Mouse (Mus musculus) intestine, embryonic 15.5 days (tissue): Measurements from ENCODE around the gene Sh3rf1. TPM values are rescaled to one million over a fixed set of nuclear protein-coding genes. Genes with fewer than 3 reads are reported as not detected.

Experiments used
- ATAC-seq: fragments of 200-750 bp; cut with Nextera tagmentation; 2 replicates; pipeline ENCODE4 v1.8.0; 2017; ENCODE audit warnings: moderate TSS enrichment, moderate library complexity
- H3K27ac ChIP-seq: fragments of 300-500 bp; sonication (generic); 2 replicates; pipeline ENCODE4 v1.5.1; 2015; ENCODE audit warnings: mild to moderate bottlenecking, inconsistent platforms
- H3K27me3 ChIP-seq: fragments of 300-500 bp; sonication (generic); replicated peaks from 2 replicates; pipeline ENCODE4 v1.6.1; 2015; ENCODE audit warnings: inconsistent platforms
- H3K36me3 ChIP-seq: fragments of 300-500 bp; sonication (generic); 2 replicates; pipeline ENCODE4 v1.6.1; 2015; ENCODE audit warnings: inconsistent platforms
- H3K4me1 ChIP-seq: fragments of 300-500 bp; sonication (generic); replicated peaks from 2 replicates; pipeline ENCODE4 v1.6.1; 2015; ENCODE audit warnings: inconsistent platforms
- H3K4me2 ChIP-seq: fragments of 300-500 bp; sonication (generic); replicated peaks from 2 replicates; pipeline ENCODE4 v1.6.1; 2015; ENCODE audit warnings: mild to moderate bottlenecking, inconsistent platforms
- H3K4me3 ChIP-seq: fragments of 300-500 bp; sonication (generic); replicated peaks from 2 replicates; pipeline ENCODE4 v1.5.1; 2015; ENCODE audit warnings: inconsistent platforms
- H3K9ac ChIP-seq: fragments of 300-500 bp; sonication (generic); 2 replicates; pipeline ENCODE4 v1.6.1; 2015; ENCODE audit warnings: inconsistent platforms
- H3K9me3 ChIP-seq: fragments of 300-500 bp; sonication (generic); 2 replicates; pipeline ENCODE4 v1.6.1; 2016; ENCODE audit warnings: inconsistent platforms
- WGBS: fragments of 180-500 bp; shearing (Covaris S2); methylation state at CpG from one replicate; pipeline ENCODE4 v1.1.7; 2015; 5-methylcytosine and 5-hydroxymethylcytosine counted together
- polyA plus RNA-seq: library from polyadenylated mRNA; unstranded; fragments of >200 nt; fragmentation: Nextera tagmentation; extraction: Ambion mirVana; gene quantifications from 2 replicates; pipeline ENCODE4 v1.2.1, GENCODE M21; 2015

Gene Sh3rf1
- polyA plus RNA-seq, 1 experiment from 2014 or later: 11.4 TPM

DNA sequence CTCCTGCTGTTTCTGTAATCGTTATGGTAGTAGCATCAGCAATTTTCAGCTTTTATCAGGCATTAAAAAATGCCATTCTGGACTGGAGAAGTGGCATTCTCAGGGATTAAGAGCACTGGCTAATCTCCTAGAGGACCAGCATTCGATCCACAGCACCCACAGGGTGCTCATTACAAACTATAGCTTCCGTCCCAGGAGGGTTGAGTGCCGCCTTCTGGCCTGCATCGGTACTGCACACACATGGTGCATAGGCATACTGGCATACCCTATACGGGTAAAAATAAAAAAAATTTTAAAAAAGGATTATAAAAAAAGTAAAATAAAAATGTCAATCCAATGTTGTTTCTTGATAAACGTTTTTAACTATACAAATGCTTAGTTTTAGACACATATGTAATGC, 20.5 kb downstream of the Sh3rf1 start:
- Histone ChIP-seq H3K27ac (no peak overlapping the region), H3K9ac (no peak overlapping the region), H3K4me3 (no peak overlapping the region), H3K9me3 (no peaks in the 10 kb centered on the region), H3K27me3 (no peaks in the 10 kb centered on the region), H3K4me2 (no peak overlapping the region), H3K36me3 (0 out of 2 replicates have a peak, but pooled peaks cover 3% of the 10 kb centered on the region), H3K4me1 (peaks cover 6% of the 10 kb centered on the region; the same call in 1 of the 2 replicates)
- no peak for ATAC-seq
- whole genome bisulfite sequencing: 96% methylated on average over 7 of the region's 7 CpGs

DNA sequence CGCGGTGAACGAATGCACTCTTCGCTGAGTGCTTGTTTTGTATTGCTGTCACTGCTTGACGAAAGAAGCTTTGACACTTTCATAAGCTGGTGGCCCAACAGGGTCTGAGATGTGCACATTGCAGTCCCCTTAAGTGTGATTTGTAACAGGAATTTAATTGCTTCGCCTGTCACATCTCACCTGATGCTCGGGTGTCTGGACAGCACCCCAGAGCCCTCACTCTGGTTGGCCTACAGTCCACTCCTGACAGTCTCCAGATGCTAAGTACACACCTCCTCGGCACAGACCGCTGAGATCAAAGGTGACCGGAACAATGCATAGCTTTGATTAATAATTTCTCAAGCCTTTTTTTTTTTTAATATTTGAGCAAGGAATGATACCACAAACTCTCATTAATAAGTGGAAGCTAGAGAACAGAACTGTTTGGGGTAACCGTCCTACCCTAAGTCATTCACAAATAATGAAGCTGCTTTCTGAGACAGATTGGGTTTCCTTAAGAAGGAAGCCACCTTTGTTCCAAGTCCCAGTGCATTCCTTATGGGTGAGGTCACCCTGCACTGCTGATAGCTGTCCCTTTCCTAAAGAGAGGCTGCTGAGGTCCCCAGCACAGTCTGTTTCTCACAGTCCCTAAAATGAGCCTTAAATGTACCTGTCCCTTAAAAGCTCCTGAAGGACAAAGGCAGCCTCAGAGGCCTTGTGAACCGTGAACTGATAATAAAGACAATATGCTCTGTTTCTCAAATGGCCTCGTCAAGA, 23.8 kb downstream of the Sh3rf1 start:
- H3K9ac ChIP-seq: no peak overlapping the region
- H3K27ac ChIP-seq: 0 out of 2 replicates have a peak overlapping the region, but pooled peaks have one; percentile 1
- H3K9me3 ChIP-seq: no peaks in the 10 kb centered on the region
- no peak overlapping the region for H3K4me3 ChIP-seq
- 0 out of 2 replicates have a peak, but pooled peaks cover 3% of the 10 kb centered on the region for H3K36me3 ChIP-seq
- peak; percentile 90 for ATAC-seq
- H3K4me2 ChIP-seq: no peak overlapping the region
- H3K4me1 ChIP-seq: peaks cover 6% of the 10 kb centered on the region; the same call in 1 of the 2 replicates
- H3K27me3 ChIP-seq: no peaks in the 10 kb centered on the region
- WGBS: 57% methylated on average over 13 of the region's 13 CpGs

DNA sequence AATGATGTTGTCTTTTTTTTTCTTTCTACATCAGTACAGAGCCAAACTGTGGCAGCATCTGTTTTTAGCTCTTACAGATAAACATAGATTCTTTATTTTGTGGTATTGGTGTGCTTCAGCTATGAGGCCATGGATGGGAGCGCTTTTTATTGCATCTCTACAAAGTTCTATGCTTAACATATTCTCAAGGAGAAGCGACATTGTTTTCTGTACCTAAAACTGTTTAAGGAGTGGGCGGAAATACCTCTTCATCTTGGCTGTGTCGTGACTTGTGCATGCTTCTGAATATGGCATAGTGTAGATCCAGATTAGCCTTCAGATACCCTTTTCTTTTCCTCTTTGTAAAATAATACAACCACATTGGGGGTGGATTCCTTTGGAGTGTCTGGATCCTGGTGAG, 25.8 kb downstream of the Sh3rf1 start:
- Histone ChIP-seq H3K36me3 (0 out of 2 replicates have a peak, but pooled peaks cover 3% of the 10 kb centered on the region), H3K4me2 (no peak overlapping the region), H3K27ac (no peak overlapping the region), H3K4me3 (no peak overlapping the region), H3K27me3 (no peaks in the 10 kb centered on the region), H3K9me3 (no peaks in the 10 kb centered on the region), H3K9ac (no peak overlapping the region), H3K4me1 (peaks cover 6% of the 10 kb centered on the region; the same call in 1 of the 2 replicates)
- 96% methylated on average over 4 of the region's 4 CpGs for WGBS
- no peak for ATAC-seq

DNA sequence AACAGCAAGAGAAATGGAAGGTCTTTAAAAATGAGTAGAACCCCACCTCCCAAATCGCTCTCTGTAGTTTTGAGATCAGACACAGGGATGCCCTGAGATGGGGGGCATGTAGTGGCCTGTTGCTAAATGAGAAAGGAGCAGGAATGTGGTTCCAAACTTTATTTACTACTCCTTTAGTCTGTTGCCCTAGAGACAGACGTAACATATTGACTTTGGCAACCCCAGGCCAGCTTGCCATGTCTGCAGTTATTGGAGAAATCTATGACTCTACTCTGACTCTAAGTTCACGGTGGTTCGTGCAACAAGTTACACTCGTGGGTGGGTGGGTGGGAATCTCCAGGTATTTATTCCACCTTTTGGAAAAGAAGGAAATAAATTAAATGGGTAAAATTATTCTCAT, 30.5 kb downstream of the Sh3rf1 start:
- H3K9ac ChIP-seq: no peak overlapping the region
- no peak for ATAC-seq
- no peak overlapping the region for H3K4me3 ChIP-seq
- 74% methylated on average over 5 of the region's 5 CpGs for WGBS
- H3K36me3 ChIP-seq: no peaks in the 10 kb centered on the region
- H3K4me2 ChIP-seq: no peak overlapping the region
- H3K9me3 ChIP-seq: no peaks in the 10 kb centered on the region
- H3K27ac ChIP-seq: no peak overlapping the region
- H3K4me1 ChIP-seq: peaks cover 2% of the 10 kb centered on the region; the same call in 1 of the 2 replicates
- no peaks in the 10 kb centered on the region for H3K27me3 ChIP-seq

DNA sequence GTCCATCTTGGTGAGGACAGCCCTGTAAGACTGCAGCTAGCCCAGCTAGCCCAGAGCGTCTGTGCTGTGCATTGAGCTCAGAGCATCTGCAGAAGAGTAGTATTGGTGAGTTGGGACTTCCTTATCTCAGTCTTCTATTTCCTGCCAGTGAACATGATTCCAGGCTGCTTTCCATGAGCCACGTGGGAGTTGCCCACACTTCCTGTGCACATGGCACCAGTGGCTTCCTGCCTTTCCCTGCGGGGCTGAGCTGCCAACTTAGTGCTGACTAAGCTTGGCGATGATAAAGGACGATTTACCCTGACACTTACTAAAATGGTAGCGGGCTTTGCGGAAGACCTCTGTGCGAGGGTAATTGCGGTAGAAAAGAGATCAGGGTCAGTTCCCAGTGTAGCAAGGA, 35.2 kb downstream of the Sh3rf1 start:
- H3K4me1 ChIP-seq: peaks cover 2% of the 10 kb centered on the region; the same call in 1 of the 2 replicates
- ATAC-seq: no peak
- H3K27me3 ChIP-seq: no peaks in the 10 kb centered on the region
- H3K9ac ChIP-seq: no peak overlapping the region
- H3K36me3 ChIP-seq: no peaks in the 10 kb centered on the region
- 84% methylated on average over 9 of the region's 9 CpGs for WGBS
- H3K9me3 ChIP-seq: no peaks in the 10 kb centered on the region
- no peak overlapping the region for H3K4me2 ChIP-seq
- no peak overlapping the region for H3K27ac ChIP-seq
- no peak overlapping the region for H3K4me3 ChIP-seq

DNA sequence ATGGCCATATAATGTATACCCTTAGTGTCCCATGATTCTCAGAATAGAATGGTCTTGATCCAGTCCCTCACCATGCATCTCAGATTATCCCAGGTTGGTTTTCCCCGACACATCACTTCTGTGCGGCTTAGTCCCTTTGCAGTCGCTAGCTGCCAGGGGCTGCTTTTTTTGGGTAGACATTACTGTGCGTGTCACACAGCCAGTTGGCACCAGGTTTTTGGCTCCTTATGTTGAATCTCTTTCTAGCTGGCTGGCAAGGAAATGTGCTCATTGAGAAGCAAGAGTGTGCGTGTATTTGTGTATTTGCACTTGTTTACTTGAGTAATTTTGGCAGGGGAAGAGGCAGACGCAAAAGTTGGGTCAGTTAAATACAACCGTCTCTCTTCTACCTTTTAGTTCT, 35.9 kb downstream of the Sh3rf1 start:
- Histone ChIP-seq H3K27ac (no peak overlapping the region), H3K4me1 (peaks cover 2% of the 10 kb centered on the region; the same call in 1 of the 2 replicates), H3K9me3 (no peaks in the 10 kb centered on the region), H3K9ac (no peak overlapping the region), H3K36me3 (no peaks in the 10 kb centered on the region), H3K4me2 (no peak overlapping the region), H3K27me3 (no peaks in the 10 kb centered on the region), H3K4me3 (no peak overlapping the region)
- whole genome bisulfite sequencing: 85% methylated on average over 7 of the region's 7 CpGs
- ATAC-seq: no peak

DNA sequence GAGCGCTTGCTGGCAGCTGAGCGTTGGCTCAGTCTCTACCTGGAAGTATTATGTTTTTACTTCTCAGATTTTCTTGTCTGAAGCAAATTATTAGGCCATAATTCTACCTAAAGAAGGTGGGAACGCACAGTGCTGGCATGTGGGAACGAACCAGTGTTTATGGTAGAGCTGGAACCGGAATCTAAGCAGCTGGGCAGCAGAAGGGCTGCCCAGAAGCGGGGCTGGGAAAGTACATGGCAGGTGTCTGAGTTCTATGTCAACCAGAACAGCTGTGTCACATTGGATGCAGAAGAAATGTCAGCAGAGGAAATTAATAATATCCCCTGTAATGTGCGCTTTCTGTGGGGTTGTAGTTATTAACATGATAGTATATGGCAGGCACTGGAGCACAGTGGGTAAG, 36.9 kb downstream of the Sh3rf1 start:
- WGBS: 64% methylated on average over 7 of the region's 7 CpGs
- no peaks in the 10 kb centered on the region for H3K36me3 ChIP-seq
- H3K4me1 ChIP-seq: peaks cover 2% of the 10 kb centered on the region; the same call in 1 of the 2 replicates
- no peak overlapping the region for H3K4me3 ChIP-seq
- no peak overlapping the region for H3K4me2 ChIP-seq
- H3K9ac ChIP-seq: no peak overlapping the region
- H3K27me3 ChIP-seq: no peaks in the 10 kb centered on the region
- ATAC-seq: peak; percentile 50
- no peak overlapping the region for H3K27ac ChIP-seq
- H3K9me3 ChIP-seq: no peaks in the 10 kb centered on the region

DNA sequence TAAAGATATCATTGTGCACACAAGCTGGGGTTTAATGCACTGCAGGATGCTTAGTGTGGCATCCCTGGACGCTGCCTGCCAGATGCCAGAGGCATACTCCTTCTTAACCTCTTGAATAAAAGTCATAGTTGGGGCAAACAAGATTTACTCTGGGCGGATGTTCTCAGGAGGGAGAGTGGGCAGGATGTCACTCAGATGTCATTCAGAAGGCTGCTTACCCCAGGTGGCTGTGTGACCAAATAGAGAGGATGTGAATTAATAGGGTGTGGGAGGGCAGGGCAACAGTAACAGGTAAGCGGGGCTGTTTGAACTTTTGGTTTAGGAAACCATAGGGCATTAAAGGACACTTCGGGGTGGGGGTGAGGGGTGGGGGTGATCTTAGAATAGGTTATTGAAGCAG, 37.7 kb downstream of the Sh3rf1 start:
- Histone ChIP-seq H3K4me2 (no peak overlapping the region), H3K27ac (no peak overlapping the region), H3K4me3 (no peak overlapping the region), H3K9ac (no peak overlapping the region), H3K9me3 (no peaks in the 10 kb centered on the region), H3K36me3 (no peaks in the 10 kb centered on the region), H3K4me1 (no peaks in the 10 kb centered on the region; the same call in 1 of the 2 replicates), H3K27me3 (no peaks in the 10 kb centered on the region)
- no peak for ATAC-seq
- 63% methylated on average over 4 of the region's 4 CpGs for WGBS

DNA sequence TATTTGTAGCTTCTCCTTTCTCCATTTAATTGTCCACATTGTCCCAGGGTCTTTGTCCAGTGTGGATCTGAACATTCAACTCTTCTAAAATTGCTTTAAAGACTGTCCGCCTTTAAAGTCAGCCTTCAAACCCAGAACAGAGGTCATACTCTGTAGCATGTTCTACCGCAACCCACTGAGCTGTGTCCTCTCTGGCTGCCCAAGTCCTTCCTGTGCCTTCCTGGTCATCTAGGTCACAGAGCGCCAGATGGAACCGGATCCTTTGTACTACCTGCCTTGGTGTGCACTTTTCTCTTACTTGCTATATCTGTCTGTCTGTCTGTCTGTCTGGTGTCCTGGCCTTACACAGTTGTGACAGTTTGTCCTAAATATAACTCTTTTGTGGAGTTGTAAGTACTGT, 40.0 kb downstream of the Sh3rf1 start:
- no peak for ATAC-seq
- Histone ChIP-seq H3K4me3 (no peak overlapping the region), H3K9ac (no peak overlapping the region), H3K27ac (no peak overlapping the region), H3K36me3 (no peaks in the 10 kb centered on the region), H3K4me2 (no peak overlapping the region), H3K27me3 (no peaks in the 10 kb centered on the region), H3K4me1 (no peaks in the 10 kb centered on the region; the same call in 1 of the 2 replicates), H3K9me3 (no peaks in the 10 kb centered on the region)
- 92% methylated on average over 4 of the region's 4 CpGs for WGBS

DNA sequence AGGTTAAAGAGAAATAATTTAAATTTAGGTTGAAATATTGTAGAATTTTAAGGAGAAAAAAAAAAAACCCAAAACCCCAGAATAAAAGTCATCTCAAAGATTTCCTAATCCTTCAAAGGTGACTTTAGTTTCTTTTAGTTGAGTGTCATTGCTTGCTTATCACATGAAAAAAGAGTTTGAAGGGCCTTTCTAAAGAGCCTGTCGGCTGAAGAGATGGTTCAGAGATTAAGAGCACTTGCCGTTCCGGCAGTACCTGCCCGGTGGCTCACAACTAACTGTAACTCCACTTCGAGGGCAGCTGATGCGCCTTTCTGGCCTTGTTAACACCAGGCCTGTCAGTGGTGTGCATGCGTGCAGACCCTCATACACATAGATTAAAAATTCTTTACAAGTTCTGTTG, 41.2 kb downstream of the Sh3rf1 start:
- H3K9me3 ChIP-seq: no peaks in the 10 kb centered on the region
- no peaks in the 10 kb centered on the region for H3K36me3 ChIP-seq
- no peak overlapping the region for H3K4me2 ChIP-seq
- WGBS: 69% methylated on average over 7 of the region's 7 CpGs
- H3K9ac ChIP-seq: no peak overlapping the region
- ATAC-seq: no peak
- H3K4me3 ChIP-seq: no peak overlapping the region
- no peaks in the 10 kb centered on the region; the same call in 1 of the 2 replicates for H3K4me1 ChIP-seq
- no peak overlapping the region for H3K27ac ChIP-seq
- no peaks in the 10 kb centered on the region for H3K27me3 ChIP-seq

DNA sequence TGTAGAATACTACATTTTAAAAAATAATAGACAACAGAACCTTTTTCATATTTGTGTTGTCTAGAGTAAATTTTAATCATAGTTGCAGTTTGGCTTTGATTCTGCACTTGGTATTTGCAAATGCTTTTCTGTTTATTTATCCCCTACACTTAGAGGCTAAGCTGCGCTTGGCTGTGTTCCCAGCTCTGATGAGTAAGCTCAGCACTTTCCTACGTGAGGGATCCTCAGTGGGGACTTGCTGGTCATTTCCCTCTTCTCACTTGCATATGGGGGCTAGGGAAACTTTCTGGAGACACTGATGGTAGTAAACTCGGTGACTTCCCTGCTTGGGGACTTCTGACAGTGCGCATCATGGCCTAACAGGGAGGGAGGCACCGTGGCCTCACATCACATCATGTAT, 41.7 kb downstream of the Sh3rf1 start:
- Histone ChIP-seq H3K4me2 (no peak overlapping the region), H3K9ac (no peak overlapping the region), H3K4me1 (no peaks in the 10 kb centered on the region; the same call in 1 of the 2 replicates), H3K27me3 (no peaks in the 10 kb centered on the region), H3K27ac (no peak overlapping the region), H3K4me3 (no peak overlapping the region), H3K9me3 (no peaks in the 10 kb centered on the region), H3K36me3 (no peaks in the 10 kb centered on the region)
- WGBS: 52% methylated on average over 5 of the region's 5 CpGs
- 0 out of 2 replicates have a peak, but pooled peaks have one; percentile 48 for ATAC-seq

DNA sequence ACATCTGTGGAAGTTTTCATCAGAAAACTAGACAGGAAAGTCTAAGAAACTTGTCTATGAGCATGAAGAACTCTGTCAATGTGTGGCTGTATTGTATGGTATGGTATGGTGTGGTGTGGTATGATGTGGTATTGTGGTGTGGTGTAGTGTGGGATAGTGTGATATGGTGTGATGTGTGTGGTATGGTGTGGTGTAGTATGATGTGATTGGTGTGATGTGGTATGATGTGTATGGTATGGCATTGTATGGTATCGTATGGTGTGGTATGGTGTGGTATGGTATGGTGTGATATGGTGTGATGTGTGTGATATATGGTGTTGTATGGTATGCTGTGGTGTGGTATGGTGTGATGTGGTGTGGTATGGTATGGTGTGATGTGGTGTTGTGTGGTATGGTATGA, 43.4 kb downstream of the Sh3rf1 start:
- WGBS: 97% methylated on average over 1 of the region's 1 CpGs
- H3K36me3 ChIP-seq: no peaks in the 10 kb centered on the region

DNA sequence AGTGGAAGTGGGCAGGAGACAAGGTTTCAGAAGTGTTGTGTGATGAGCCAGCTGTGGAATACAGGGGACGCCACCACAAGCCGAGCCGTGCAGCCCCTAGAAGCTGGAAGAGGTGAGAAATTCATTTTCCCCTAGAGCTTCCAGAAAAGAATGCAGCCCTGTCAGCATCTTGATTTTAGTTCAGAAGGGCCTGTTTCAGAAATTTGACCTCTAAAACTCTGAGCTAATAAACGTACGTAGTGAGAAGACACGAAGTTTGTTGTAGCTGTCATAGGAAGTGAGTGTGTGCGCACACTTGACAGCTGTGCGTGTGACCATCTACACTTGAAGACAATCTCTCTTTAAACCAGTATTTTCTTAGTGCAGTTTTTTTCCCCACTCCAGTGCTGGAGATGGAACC, 44.0 kb downstream of the Sh3rf1 start:
- no peak overlapping the region for H3K4me2 ChIP-seq
- 59% methylated on average over 8 of the region's 8 CpGs for WGBS
- no peak overlapping the region for H3K9ac ChIP-seq
- no peaks in the 10 kb centered on the region for H3K9me3 ChIP-seq
- H3K36me3 ChIP-seq: no peaks in the 10 kb centered on the region
- no peaks in the 10 kb centered on the region for H3K27me3 ChIP-seq
- peaks cover 5% of the 10 kb centered on the region for H3K4me1 ChIP-seq
- H3K4me3 ChIP-seq: no peak overlapping the region
- no peak for ATAC-seq
- no peak overlapping the region for H3K27ac ChIP-seq

More for the DNA sequence above, 43.4 kb downstream of the Sh3rf1 start:
- 0 out of 2 replicates have a peak, but pooled peaks have one; percentile 18 for ATAC-seq
- Histone ChIP-seq H3K4me2 (no peak overlapping the region), H3K9ac (no peak overlapping the region), H3K4me1 (no peaks in the 10 kb centered on the region; the same call in 1 of the 2 replicates), H3K9me3 (no peaks in the 10 kb centered on the region), H3K27me3 (no peaks in the 10 kb centered on the region), H3K4me3 (no peak overlapping the region), H3K27ac (no peak overlapping the region)
